Mouse (Mus musculus) ES-Bruce4 (cell line): ENCODE data around the gene Sec24d.

Source experiments
- CTCF ChIP-seq: IDR thresholded peaks from one replicate; pipeline ENCODE4 v1.8.1; 2011; ENCODE audit warnings: low read depth, low read length
- POLR2A ChIP-seq: IDR thresholded peaks from one replicate; pipeline ENCODE4 v1.8.1; 2011; ENCODE audit warnings: low read length; ENCODE audit not compliant: insufficient read depth

DNA sequence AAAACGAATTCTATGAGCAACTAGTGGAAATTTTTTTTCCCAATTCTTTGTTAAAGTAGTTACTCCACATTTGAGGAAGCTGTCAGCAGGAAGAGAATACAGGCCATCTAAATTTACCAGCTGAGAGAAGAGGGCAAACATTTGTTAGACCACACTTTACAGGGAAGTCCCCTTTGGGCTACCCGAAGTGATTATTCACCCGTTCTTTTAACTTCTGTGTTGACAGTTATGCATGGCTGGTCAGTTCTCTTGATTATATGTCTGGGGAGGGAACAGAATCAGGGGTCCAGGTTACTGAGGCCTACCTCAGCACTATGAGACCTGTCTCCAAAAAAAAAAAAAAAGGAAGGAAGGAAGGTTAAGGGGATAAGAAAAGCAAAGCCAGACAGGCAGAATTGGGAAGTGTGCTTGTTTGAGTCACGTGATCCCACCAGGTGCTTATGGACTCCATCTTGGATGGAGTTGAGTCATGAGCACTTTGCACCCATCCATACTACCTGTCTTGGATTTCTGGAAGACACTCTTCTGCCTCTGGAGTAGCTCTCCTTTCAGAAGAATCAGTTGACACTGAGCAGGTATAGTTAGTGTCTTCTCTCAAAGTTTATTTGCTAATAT, 89.2 kb downstream of the Sec24d start:
- no peak for TF ChIP-seq CTCF
- no peak for TF ChIP-seq POLR2A
